Mouse (Mus musculus) hindbrain, postnatal 0 days (tissue): ENCODE measurements around the gene Psmb3. TPM values are rescaled to one million over a fixed set of nuclear protein-coding genes. Genes with fewer than 3 reads are reported as not detected.

Source experiments
- ATAC-seq: fragments of 200-750 bp; cut with Nextera tagmentation; 2 replicates; pipeline ENCODE4 v1.8.0; 2017; ENCODE audit warnings: mild to moderate bottlenecking, moderate TSS enrichment, moderate library complexity
- DNase-seq: peaks from one replicate; pipeline ENCODE4 v3.0.0-alpha.2; 2015; ENCODE audit warnings: low spot score
- H3K27ac ChIP-seq: fragments of 300-500 bp; sonication (generic); 2 replicates; pipeline ENCODE4 v1.5.1; 2014; ENCODE audit warnings: mild to moderate bottlenecking
- H3K27me3 ChIP-seq: fragments of 300-500 bp; sonication (generic); 2 replicates; pipeline ENCODE4 v1.6.1; 2014; ENCODE audit warnings: low read length, mixed read lengths; ENCODE audit not compliant: insufficient read depth
- H3K36me3 ChIP-seq: fragments of 300-500 bp; sonication (generic); 2 replicates; pipeline ENCODE4 v1.6.1; 2014; ENCODE audit warnings: low read length, mixed read lengths; ENCODE audit not compliant: insufficient read depth
- H3K4me1 ChIP-seq: fragments of 300-500 bp; sonication (generic); 2 replicates; pipeline ENCODE4 v1.6.1; 2014; ENCODE audit warnings: antibody characterized with exemption, low read length, mixed read lengths; ENCODE audit not compliant: insufficient read depth
- H3K4me2 ChIP-seq: fragments of 300-500 bp; sonication (generic); 2 replicates; pipeline ENCODE4 v1.6.1; 2014; ENCODE audit warnings: low read depth, mild to moderate bottlenecking, low read length, moderate library complexity, mixed read lengths
- H3K4me3 ChIP-seq: fragments of 300-500 bp; sonication (generic); 2 replicates; pipeline ENCODE4 v1.5.1; 2014; ENCODE audit warnings: low read length
- H3K9ac ChIP-seq: fragments of 300-500 bp; sonication (generic); replicated peaks from 2 replicates; pipeline ENCODE4 v1.6.1; 2014; ENCODE audit warnings: mild to moderate bottlenecking, low read length, moderate library complexity, mixed read lengths
- H3K9me3 ChIP-seq: fragments of 300-500 bp; sonication (generic); 2 replicates; pipeline ENCODE4 v1.6.1; 2016; ENCODE audit warnings: low read length, mixed read lengths
- CTCF ChIP-seq: IDR thresholded peaks from 2 replicates; pipeline ENCODE4 v1.5.1; 2016; ENCODE audit warnings: antibody characterized with exemption, control low read depth, low read depth
- WGBS: fragments of 180-500 bp; shearing (Covaris S2); extraction: QIAGEN DNeasy Blood & Tissue Kit; methylation state at CpG from one replicate; pipeline ENCODE4 v1.1.7; 2014; 5-methylcytosine and 5-hydroxymethylcytosine counted together
- polyA plus RNA-seq: library from polyadenylated mRNA; unstranded; fragments of >200 nt; fragmentation: Nextera tagmentation; extraction: Ambion mirVana; gene quantifications from 2 replicates; pipeline ENCODE4 v1.2.1, GENCODE M21; 2015
- total RNA-seq: library from RNA; depleted of rRNA; stranded (reverse); fragments of >200 nt; gene quantifications from 2 replicates; pipeline ENCODE4 v1.2.3, GENCODE M21; 2014

The Psmb3 gene
- total and polyA plus RNA-seq, 2 experiments from 2014 or later, result 498 to 523 TPM

- peak overlapping the region; percentile 74 for H3K4me3 ChIP-seq
- peak overlapping the region; percentile 97 for H3K27ac ChIP-seq
- H3K9ac ChIP-seq, result peak overlapping the region; percentile 97
- H3K9me3 ChIP-seq, result no peaks in the 10 kb centered on the region
- H3K4me2 ChIP-seq, result peak overlapping the region; percentile 88
- H3K27me3 ChIP-seq, result no peaks in the 10 kb centered on the region
- 2% methylated on average over 58 of the region's 63 CpGs for WGBS
- no peak for ATAC-seq
- H3K36me3 ChIP-seq, result no peaks in the 10 kb centered on the region
- H3K4me1 ChIP-seq, result peaks cover 48% of the 10 kb centered on the region
- peak; percentile 61 for TF ChIP-seq CTCF
- DNase-seq, result peak; percentile 79
Observed at GRCm38 (mm10) chr11:97698741-97699611, 4.2 kb upstream of the Psmb3 start.

- ATAC-seq, result peak; percentile 41; the same call in 1 of the 2 replicates
Observed at GRCm38 (mm10) chr11:97699626-97700002, 3.6 kb upstream of the Psmb3 start.

GRCm38 (mm10) chr11:97700003-97700745 is 3.0 kb upstream of the Psmb3 start, which contains the start of gene Pcgf2:
Gene Pcgf2, minus strand, starts transcription at chr11:97700497.
- Histone ChIP-seq H3K4me3 (peak within 1 kb of the TSS; percentile 74), H3K36me3 (no peaks in the 10 kb centered on the region; the same call in 1 of the 2 replicates), H3K9me3 (no peaks in the 10 kb centered on the region), H3K4me2 (peak within 1 kb of the TSS; percentile 88), H3K27ac (peak within 1 kb of the TSS; percentile 97), H3K9ac (peak within 1 kb of the TSS; percentile 97), H3K27me3 (no peaks in the 10 kb centered on the region), H3K4me1 (peaks cover 43% of the 10 kb centered on the region)
- no peak for TF ChIP-seq CTCF
- DNase-seq, result peak; percentile 86
- WGBS, result 2% methylated on average over 84 of the region's 85 CpGs
- ATAC-seq, result peak; percentile 9; the same call in 1 of the 2 replicates

More at GRCm38 (mm10) chr11:97699626-97700002, 3.6 kb upstream of the Psmb3 start:
- Histone ChIP-seq H3K9ac (peak overlapping the region; percentile 97), H3K36me3 (no peaks in the 10 kb centered on the region), H3K27ac (peak overlapping the region; percentile 97), H3K27me3 (no peaks in the 10 kb centered on the region), H3K4me3 (peak overlapping the region; percentile 74), H3K4me2 (peak overlapping the region; percentile 88), H3K4me1 (peaks cover 48% of the 10 kb centered on the region), H3K9me3 (no peaks in the 10 kb centered on the region)
- TF ChIP-seq CTCF, result no peak
- 0% methylated on average over 4 of the region's 9 CpGs for WGBS
- peak; percentile 96 for DNase-seq

GRCm38 (mm10) chr11:97700746-97701580 is 2.2 kb upstream of the Psmb3 start:
- peak overlapping the region; percentile 74 for H3K4me3 ChIP-seq
- H3K4me1 ChIP-seq, result peaks cover 35% of the 10 kb centered on the region
- H3K36me3 ChIP-seq, result peaks cover 1% of the 10 kb centered on the region; the same call in 1 of the 2 replicates
- H3K9me3 ChIP-seq, result no peaks in the 10 kb centered on the region
- peak overlapping the region; percentile 88 for H3K4me2 ChIP-seq
- no peak for ATAC-seq
- peak overlapping the region; percentile 97 for H3K27ac ChIP-seq
- 17% methylated on average over 30 of the region's 30 CpGs for WGBS
- peak overlapping the region; percentile 97 for H3K9ac ChIP-seq
- H3K27me3 ChIP-seq, result no peaks in the 10 kb centered on the region
- TF ChIP-seq CTCF, result no peak
- peak; percentile 40 for DNase-seq

- Histone ChIP-seq H3K9ac (no peak overlapping the region; the same call in 1 of the 2 replicates), H3K4me2 (peak overlapping the region; percentile 88), H3K27me3 (no peaks in the 10 kb centered on the region), H3K36me3 (peaks cover 9% of the 10 kb centered on the region), H3K9me3 (no peaks in the 10 kb centered on the region), H3K4me3 (peak overlapping the region; percentile 81), H3K27ac (peak overlapping the region; percentile 34; the same call in 1 of the 2 replicates), H3K4me1 (peaks cover 29% of the 10 kb centered on the region)
- DNase-seq (no peak), ATAC-seq (no peak)
- TF ChIP-seq CTCF, result no peak
- WGBS, result 47% methylated on average over 15 of the region's 15 CpGs
Observed at GRCm38 (mm10) chr11:97701581-97702392, 1.4 kb upstream of the Psmb3 start.
